Mouse (Mus musculus): ENCODE measurements around the gene Cdk2. TPM values are rescaled to one million over a fixed set of nuclear protein-coding genes. Genes with fewer than 3 reads are reported as not detected.

The Cdk2 gene
- total and polyA plus RNA-seq, 2 experiments from 2014 or later, result 16.6 to 21.2 TPM

- H3K4me2 ChIP-seq (ENCODE audit: low read depth, low read length), result peak overlapping the region; percentile 96
- no peaks in the 10 kb centered on the region for H3K27me3 ChIP-seq (ENCODE audit: insufficient read depth, low read length)
- H3K36me3 ChIP-seq (ENCODE audit: insufficient read depth, low read length), result no peaks in the 10 kb centered on the region; the same call in 1 of the 2 replicates
- no peaks in the 10 kb centered on the region for H3K9me3 ChIP-seq (ENCODE audit: low read length)
- 0 out of 2 replicates have a peak overlapping the region, but pooled peaks have one; percentile 24 for H3K9ac ChIP-seq (replicated peaks; ENCODE audit: low read length)
- DNase-seq (ENCODE audit: low spot score) (peak; percentile 20), ATAC-seq (peak; percentile 36)
- WGBS, result 7% methylated on average over 11 of the region's 11 CpGs
- TF ChIP-seq CTCF (IDR thresholded peaks at IDR 0.05; ENCODE audit: low read depth), result no peak
- no peaks in the 10 kb centered on the region for H3K4me1 ChIP-seq (ENCODE audit: insufficient read depth, low read length)
- H3K4me3 ChIP-seq (ENCODE audit: low read length), result peak overlapping the region; percentile 80
- H3K27ac ChIP-seq, result peak overlapping the region; percentile 58; the same call in 1 of the 2 replicates
Observed at GRCm38 (mm10) chr10:128705317-128705693, 474 bp upstream of the Cdk2 start.

GRCm38 (mm10) chr10:128703895-128704294 lies 936 bp downstream of the Cdk2 start, which contains the start of gene Pmel:
Gene Pmel, plus strand, starts transcription at chr10:128704195.
- no peak for TF ChIP-seq CTCF (IDR thresholded peaks at IDR 0.05; ENCODE audit: low read depth)
- H3K27ac ChIP-seq, result peak within 1 kb of the TSS; percentile 83
- H3K9ac ChIP-seq (replicated peaks; ENCODE audit: low read length), result peak within 1 kb of the TSS; percentile 61
- ATAC-seq (no peak), DNase-seq (ENCODE audit: low spot score) (no peak)
- H3K4me3 ChIP-seq (ENCODE audit: low read length), result peak within 1 kb of the TSS; percentile 80
- 26% methylated on average over 4 of the region's 4 CpGs for WGBS
- H3K4me1 ChIP-seq (ENCODE audit: insufficient read depth, low read length), result no peaks in the 10 kb centered on the region
- peak within 1 kb of the TSS; percentile 96 for H3K4me2 ChIP-seq (ENCODE audit: low read depth, low read length)
- no peaks in the 10 kb centered on the region for H3K9me3 ChIP-seq (ENCODE audit: low read length)
- no peaks in the 10 kb centered on the region; the same call in 1 of the 2 replicates for H3K36me3 ChIP-seq (ENCODE audit: insufficient read depth, low read length)
- H3K27me3 ChIP-seq (ENCODE audit: insufficient read depth, low read length), result no peaks in the 10 kb centered on the region

- H3K27me3 ChIP-seq (ENCODE audit: insufficient read depth, low read length), result no peaks in the 10 kb centered on the region
- no peak overlapping the region for H3K4me3 ChIP-seq (ENCODE audit: low read length)
- no peak overlapping the region for H3K4me2 ChIP-seq (ENCODE audit: low read depth, low read length)
- no peak for TF ChIP-seq CTCF (IDR thresholded peaks at IDR 0.05; ENCODE audit: low read depth)
- H3K27ac ChIP-seq, result no peak overlapping the region
- no peaks in the 10 kb centered on the region for H3K9me3 ChIP-seq (ENCODE audit: low read length)
- DNase-seq (ENCODE audit: low spot score) (no peak), ATAC-seq (no peak)
- H3K36me3 ChIP-seq (ENCODE audit: insufficient read depth, low read length), result no peaks in the 10 kb centered on the region; the same call in 1 of the 2 replicates
- no peak overlapping the region for H3K9ac ChIP-seq (replicated peaks; ENCODE audit: low read length)
- H3K4me1 ChIP-seq (ENCODE audit: insufficient read depth, low read length), result no peaks in the 10 kb centered on the region
- WGBS, result 70% methylated on average over 6 of the region's 6 CpGs
Observed at GRCm38 (mm10) chr10:128702328-128703007, 2.4 kb downstream of the Cdk2 start.

GRCm38 (mm10) chr10:128700712-128701111 lies 4.1 kb downstream of the Cdk2 start:
- TF ChIP-seq CTCF (IDR thresholded peaks at IDR 0.05; ENCODE audit: low read depth), result no peak
- H3K4me3 ChIP-seq (ENCODE audit: low read length), result no peak overlapping the region
- 92% methylated on average over 5 of the region's 5 CpGs for WGBS
- no peak overlapping the region for H3K9ac ChIP-seq (replicated peaks; ENCODE audit: low read length)
- no peak for ATAC-seq
- no peaks in the 10 kb centered on the region; the same call in 1 of the 2 replicates for H3K36me3 ChIP-seq (ENCODE audit: insufficient read depth, low read length)
- H3K27me3 ChIP-seq (ENCODE audit: insufficient read depth, low read length), result no peaks in the 10 kb centered on the region
- H3K4me1 ChIP-seq (ENCODE audit: insufficient read depth, low read length), result no peaks in the 10 kb centered on the region
- no peak overlapping the region for H3K4me2 ChIP-seq (ENCODE audit: low read depth, low read length)
- DNase-seq (ENCODE audit: low spot score), result no peak
- H3K27ac ChIP-seq, result no peak overlapping the region
- no peaks in the 10 kb centered on the region for H3K9me3 ChIP-seq (ENCODE audit: low read length)

- Histone ChIP-seq H3K27ac (no peak overlapping the region), H3K9ac (replicated peaks; ENCODE audit: low read length) (no peak overlapping the region), H3K4me1 (ENCODE audit: insufficient read depth, low read length) (peaks cover 4% of the 10 kb centered on the region; the same call in 1 of the 2 replicates), H3K4me2 (ENCODE audit: low read depth, low read length) (no peak overlapping the region), H3K9me3 (ENCODE audit: low read length) (no peaks in the 10 kb centered on the region), H3K4me3 (ENCODE audit: low read length) (no peak overlapping the region), H3K27me3 (ENCODE audit: insufficient read depth, low read length) (no peaks in the 10 kb centered on the region), H3K36me3 (ENCODE audit: insufficient read depth, low read length) (no peaks in the 10 kb centered on the region; the same call in 1 of the 2 replicates)
- 84% methylated on average over 11 of the region's 11 CpGs for WGBS
- no peak for ATAC-seq
- DNase-seq (ENCODE audit: low spot score), result no peak
- no peak for TF ChIP-seq CTCF (IDR thresholded peaks at IDR 0.05; ENCODE audit: low read depth)
Observed at GRCm38 (mm10) chr10:128699611-128700010, 5.2 kb downstream of the Cdk2 start.

GRCm38 (mm10) chr10:128699006-128699405 lies 5.8 kb downstream of the Cdk2 start:
- no peaks in the 10 kb centered on the region for H3K27me3 ChIP-seq (ENCODE audit: insufficient read depth, low read length)
- no peaks in the 10 kb centered on the region; the same call in 1 of the 2 replicates for H3K36me3 ChIP-seq (ENCODE audit: insufficient read depth, low read length)
- no peak overlapping the region for H3K27ac ChIP-seq
- ATAC-seq (no peak), DNase-seq (ENCODE audit: low spot score) (no peak)
- no peak overlapping the region for H3K4me2 ChIP-seq (ENCODE audit: low read depth, low read length)
- TF ChIP-seq CTCF (IDR thresholded peaks at IDR 0.05; ENCODE audit: low read depth), result no peak
- no peaks in the 10 kb centered on the region for H3K9me3 ChIP-seq (ENCODE audit: low read length)
- H3K4me3 ChIP-seq (ENCODE audit: low read length), result no peak overlapping the region
- H3K9ac ChIP-seq (replicated peaks; ENCODE audit: low read length), result no peak overlapping the region
- 86% methylated on average over 5 of the region's 5 CpGs for WGBS
- peaks cover 4% of the 10 kb centered on the region; the same call in 1 of the 2 replicates for H3K4me1 ChIP-seq (ENCODE audit: insufficient read depth, low read length)
